Mouse (Mus musculus) cortical plate, adult 2 months (tissue): Measurements from ENCODE around the gene Faxc. TPM values are rescaled to one million over a fixed set of nuclear protein-coding genes. Genes with fewer than 3 reads are reported as not detected.

Experiments
- H3K27ac ChIP-seq: fragments of 200-500 bp; 2 replicates; pipeline ENCODE4 v1.5.1; 2012; ENCODE audit warnings: low read length, control low read depth, inconsistent platforms; ENCODE audit not compliant: insufficient read depth
- H3K4me1 ChIP-seq: fragments of 200-500 bp; 2 replicates; pipeline ENCODE4 v1.6.1; 2011; ENCODE audit warnings: low read length; ENCODE audit not compliant: control insufficient read depth, insufficient read depth
- H3K4me3 ChIP-seq: fragments of 200-500 bp; 2 replicates; pipeline ENCODE4 v1.5.1; 2011; ENCODE audit warnings: mild to moderate bottlenecking, low read length, control low read depth; ENCODE audit not compliant: insufficient read depth
- CTCF ChIP-seq: fragments of 200-500 bp; IDR thresholded peaks from 2 replicates; pipeline ENCODE4 v1.5.1; 2011; ENCODE audit warnings: mild to moderate bottlenecking, control low read depth, low read length; ENCODE audit not compliant: insufficient read depth; ENCODE audit errors: extremely low read depth
- POLR2A ChIP-seq: fragments of 200-500 bp; IDR thresholded peaks from 2 replicates; pipeline ENCODE4 v1.6.1; 2011; ENCODE audit warnings: mild to moderate bottlenecking, low read length, control low read depth; ENCODE audit not compliant: insufficient read depth; ENCODE audit errors: extremely low read depth
- polyA plus RNA-seq: library from polyadenylated mRNA; depleted of rRNA; stranded (reverse); fragments of >200 nt; gene quantifications from 2 replicates; pipeline ENCODE4 v1.2.3, GENCODE M21; 2012; rRNA removed

Gene Faxc
- polyA plus RNA-seq, 1 experiment: 20.7 TPM

DNA sequence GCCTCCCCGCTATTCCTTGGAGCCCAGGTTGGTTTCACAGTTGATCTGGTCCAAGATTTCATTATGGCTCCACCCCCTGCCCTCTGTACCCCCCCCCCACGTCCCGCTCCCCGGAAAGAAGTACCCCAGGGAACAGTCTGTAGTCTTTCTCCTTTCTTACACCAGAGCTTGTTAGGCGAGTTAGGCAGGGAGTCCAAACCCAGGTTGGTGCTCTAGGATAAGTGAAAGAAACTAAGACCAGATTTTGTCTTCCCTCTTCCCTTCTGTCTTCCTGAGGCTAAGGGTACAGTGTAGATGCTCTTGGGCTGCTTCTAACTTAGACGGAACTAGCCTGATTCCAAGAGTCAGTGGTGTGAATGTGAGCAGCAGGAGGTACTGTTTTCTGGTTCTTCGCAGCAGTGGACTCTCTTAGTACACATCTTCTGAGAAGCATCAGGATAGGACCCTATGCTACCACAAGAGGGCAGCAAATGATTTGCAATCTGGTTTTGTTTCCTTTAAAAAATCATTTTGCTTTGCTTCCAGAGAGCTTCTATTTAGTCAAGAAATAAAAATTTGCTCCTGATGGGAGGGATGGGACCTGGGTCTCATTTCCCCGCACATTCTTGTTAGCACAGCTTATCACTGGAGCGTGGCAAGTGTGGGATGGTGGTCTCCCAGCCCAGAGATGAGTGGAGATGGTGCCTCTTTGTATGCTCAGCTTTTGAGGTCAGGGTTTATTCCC, 86.7 kb downstream of the Faxc start:
- Histone ChIP-seq H3K4me3 (no peak overlapping the region), H3K4me1 (peaks cover 1% of the 10 kb centered on the region; the same call in 1 of the 2 replicates), H3K27ac (no peak overlapping the region)
- TF ChIP-seq POLR2A: no peak
- peak; percentile 43 for TF ChIP-seq CTCF

DNA sequence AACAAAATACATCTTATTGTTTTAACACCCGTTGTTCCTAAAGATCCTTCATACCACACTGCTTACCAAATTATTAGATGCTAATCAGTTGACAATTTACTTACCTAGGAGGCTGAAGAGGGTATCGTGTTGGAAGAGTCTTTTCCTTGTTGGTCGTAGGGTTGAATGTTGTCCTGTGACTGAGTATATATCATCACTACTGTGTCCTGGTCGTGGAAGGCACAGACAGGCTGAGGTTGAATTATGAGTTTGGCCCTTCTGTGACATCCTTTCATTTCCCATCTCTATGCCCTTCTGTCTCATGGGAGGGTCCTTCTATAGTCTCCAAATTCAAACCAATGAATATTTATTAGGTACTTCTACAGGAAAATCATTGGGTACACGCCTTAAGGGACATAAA, 87.3 kb downstream of the Faxc start:
- TF ChIP-seq CTCF: no peak
- TF ChIP-seq POLR2A: no peak
- no peak overlapping the region for H3K27ac ChIP-seq
- H3K4me1 ChIP-seq: peaks cover 1% of the 10 kb centered on the region; the same call in 1 of the 2 replicates
- no peak overlapping the region for H3K4me3 ChIP-seq

DNA sequence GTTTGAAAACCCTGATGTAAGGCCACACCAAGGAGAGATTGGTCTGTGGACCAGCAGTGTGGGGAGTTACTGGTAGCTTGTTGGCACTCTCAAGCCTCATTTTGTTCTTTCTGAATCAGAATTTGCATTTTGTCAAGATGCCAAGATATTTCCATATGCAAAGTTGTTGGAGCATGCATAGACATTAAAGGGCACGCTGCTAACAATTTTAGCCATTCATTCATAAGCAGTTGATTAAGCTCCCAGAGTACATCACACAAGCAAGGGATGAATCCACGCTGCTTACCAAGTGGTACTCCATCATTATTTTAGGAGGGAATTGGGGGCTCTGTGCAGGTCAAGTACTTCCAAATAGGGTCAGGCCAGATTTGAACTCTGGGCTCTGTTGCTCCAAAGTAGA, 98.8 kb downstream of the Faxc start:
- Histone ChIP-seq H3K27ac (no peak overlapping the region), H3K4me1 (no peaks in the 10 kb centered on the region), H3K4me3 (no peak overlapping the region)
- TF ChIP-seq CTCF (no peak), POLR2A (no peak)

Other genes starting within 250 kb of the Faxc start
- gene Prdm13, start 245.4 kb upstream of the Faxc start, polyA plus RNA-seq: not detected in 2 replicates
- gene Ccnc, start 203.6 kb upstream of the Faxc start, polyA plus RNA-seq: 23.8 and 25.6 TPM in 2 replicates
- 19.8 and 22.4 TPM in 2 replicates for gene Usp45, start 164.2 kb upstream of the Faxc start, polyA plus RNA-seq
- gene Tstd3, start 164.1 kb upstream of the Faxc start, polyA plus RNA-seq: 18.7 and 18.9 TPM in 2 replicates
- 229 and 270 TPM in 2 replicates for gene Pnisr, start 83.7 kb upstream of the Faxc start, polyA plus RNA-seq
- gene Coq3, start 51.7 kb upstream of the Faxc start, polyA plus RNA-seq: 10.7 and 11.5 TPM in 2 replicates